ENCODE assay signal across 10 mouse cellular contexts in the genomic region with DNA sequence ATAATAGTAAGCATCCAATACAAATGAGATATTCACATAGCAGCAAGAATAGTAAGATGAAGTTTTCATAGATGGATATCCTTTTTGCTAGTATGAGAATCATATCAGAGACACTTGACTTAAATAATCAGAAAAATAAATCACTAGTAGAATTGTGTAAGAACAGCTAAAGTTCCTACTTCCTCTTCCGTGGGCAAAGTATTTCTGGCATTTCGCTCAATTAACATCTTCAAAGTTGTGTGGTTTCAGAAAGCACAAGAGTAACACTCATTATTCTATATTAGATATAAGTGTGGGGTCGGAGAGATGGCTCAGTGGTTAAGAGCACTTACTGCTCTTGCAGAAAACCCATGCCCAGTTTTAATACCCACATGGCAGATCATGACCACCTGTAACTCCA.
"Had no signal": no experiment of that assay in that cellular context is flagged by ENCODE, and none has a peak within 500 bp of the region (broad histone marks: within the 10 kb centered on the region; RNA-seq: fewer than 3 reads in every experiment).

No protein-coding gene starts in this region.

- DNase-seq: liver, postnatal 0 days; lung, adult 2 months; lung, postnatal 14 days; lung, postnatal 36 days; right cerebral cortex, postnatal 14 days; thymus, adult 2 months; thymus, postnatal 36 days had no signal

- ATAC-seq: liver, postnatal 0 days; lung, postnatal 0 days; midbrain, embryonic 13.5 days; midbrain, embryonic 15.5 days had no signal
